Mouse (Mus musculus) cerebellum, adult 2 months (tissue): ENCODE data around the gene Ppp2r3a.

ENCODE experiments used
- CTCF ChIP-seq: fragments of 200-500 bp; IDR thresholded peaks from 2 replicates; pipeline ENCODE4 v1.5.1; 2011; ENCODE audit warnings: low read depth, mild to moderate bottlenecking, control low read depth, low read length, moderate library complexity, borderline replicate concordance; ENCODE audit not compliant: insufficient read depth
- POLR2A ChIP-seq: fragments of 200-500 bp; IDR thresholded peaks from 2 replicates; pipeline ENCODE4 v1.6.1; 2011; ENCODE audit warnings: low read length, control low read depth, borderline replicate concordance; ENCODE audit not compliant: insufficient read depth

- TF ChIP-seq CTCF (no peak), POLR2A (no peak)
Observed at GRCm38 (mm10) chr9:101100163-101100562, 151.4 kb downstream of the Ppp2r3a start.
